8 mouse cellular contexts compared by ENCODE assay signal in the genomic region with DNA sequence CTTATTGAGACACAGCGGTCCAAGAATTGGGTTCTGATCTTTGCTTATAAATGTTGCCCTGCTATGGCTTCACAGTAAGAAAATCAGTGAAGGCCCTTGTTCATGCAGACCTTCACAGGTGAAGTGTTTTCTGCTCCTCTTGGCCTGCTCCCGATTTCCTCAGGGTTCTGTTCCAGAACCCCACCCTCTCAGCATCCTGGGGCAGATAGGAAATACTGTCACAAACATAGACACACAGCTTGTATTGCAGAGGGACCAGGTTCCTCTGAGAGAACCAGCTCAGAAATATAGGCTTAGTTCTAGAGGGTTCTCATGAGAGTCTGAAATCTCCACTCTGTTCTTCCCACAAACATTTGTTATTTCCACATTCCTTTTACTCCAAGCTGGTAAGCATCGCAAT. TPM values are rescaled to one million over a fixed set of nuclear protein-coding genes. Genes with fewer than 3 reads are reported as not detected.
DNase-seq lines count a peak whose midpoint lies in the region; ATAC-seq and TF ChIP-seq lines count a peak whose summit lies in the region.
"Had no signal": no experiment of that assay in that cellular context is flagged by ENCODE, and none has a peak within 500 bp of the region (broad histone marks: within the 10 kb centered on the region; RNA-seq: fewer than 3 reads in every experiment).

No protein-coding gene starts in this region.

- no peak overlapping the region for H3K9ac ChIP-seq in kidney, embryonic 14.5 days (ENCODE audit: low read depth, low read length)
- no peak overlapping the region for H3K9ac ChIP-seq in neural tube, embryonic 13.5 days
- H3K9ac ChIP-seq in intestine, postnatal 0 days (ENCODE audit: low read depth, low read length), result no peak overlapping the region
- H3K9ac ChIP-seq: midbrain, embryonic 15.5 days had no signal

- no peak overlapping the region for H3K4me2 ChIP-seq in kidney, embryonic 14.5 days (replicated peaks; ENCODE audit: low read depth, low read length)
- no peak overlapping the region for H3K4me2 ChIP-seq in neural tube, embryonic 13.5 days
- H3K4me2 ChIP-seq in intestine, postnatal 0 days (replicated peaks; ENCODE audit: low read depth), result no peak overlapping the region
- H3K4me2 ChIP-seq: midbrain, embryonic 15.5 days had no signal

- no peak overlapping the region for H3K4me3 ChIP-seq in kidney, embryonic 14.5 days (ENCODE audit: low read length)
- no peak overlapping the region for H3K4me3 ChIP-seq in neural tube, embryonic 13.5 days
- H3K4me3 ChIP-seq in intestine, postnatal 0 days (ENCODE audit: low read depth, low read length), result no peak overlapping the region
- H3K4me3 ChIP-seq: midbrain, embryonic 15.5 days had no signal

- peak overlapping the region; percentile 19; the same call in 1 of the 2 replicates for H3K27ac ChIP-seq in kidney, embryonic 14.5 days (ENCODE audit: low read depth, low read length)
- peak overlapping the region; percentile 4; the same call in 1 of the 2 replicates for H3K27ac ChIP-seq in neural tube, embryonic 13.5 days (replicated peaks)
- H3K27ac ChIP-seq in intestine, postnatal 0 days (ENCODE audit: low read depth, low read length), result peak overlapping the region; percentile 54
- H3K27ac ChIP-seq: midbrain, embryonic 15.5 days had no signal

- no peaks in the 10 kb centered on the region for H3K9me3 ChIP-seq in kidney, embryonic 14.5 days (ENCODE audit: control insufficient read depth, low read length)
- no peaks in the 10 kb centered on the region for H3K9me3 ChIP-seq in neural tube, embryonic 13.5 days
- H3K9me3 ChIP-seq in intestine, postnatal 0 days (ENCODE audit: control insufficient read depth), result no peaks in the 10 kb centered on the region
- H3K9me3 ChIP-seq: midbrain, embryonic 15.5 days had no signal

- TF ChIP-seq CTCF in intestine, postnatal 0 days (IDR thresholded peaks at IDR 0.05; ENCODE audit: low read depth), result no peak

- H3K36me3 ChIP-seq in kidney, embryonic 14.5 days (ENCODE audit: control insufficient read depth, insufficient read depth, low read length), result no peaks in the 10 kb centered on the region
- no peaks in the 10 kb centered on the region for H3K36me3 ChIP-seq in neural tube, embryonic 13.5 days
- H3K36me3 ChIP-seq in intestine, postnatal 0 days (ENCODE audit: control insufficient read depth, insufficient read depth), result 0 out of 2 replicates have a peak, but pooled peaks cover 4% of the 10 kb centered on the region
- H3K36me3 ChIP-seq: midbrain, embryonic 15.5 days had no signal

- no peak for ATAC-seq in kidney, embryonic 14.5 days (ENCODE audit: low FRiP score, low TSS enrichment)
- no peak for ATAC-seq in neural tube, embryonic 13.5 days (ENCODE audit: low read depth)
- ATAC-seq in intestine, postnatal 0 days, result no peak
- ATAC-seq: midbrain, embryonic 15.5 days had no signal

- no peak for DNase-seq in kidney, adult 18-20 months
- no peak for DNase-seq in neural tube, embryonic 10.5 days (ENCODE audit: extremely low spot score, low spot score)
- no peak for DNase-seq in right cerebral cortex, postnatal 10 days (ENCODE audit: low spot score in 2 of 2)
- DNase-seq in cerebellum, postnatal 36 days, result no peak

- 86% methylated on average over 3 of the region's 3 CpGs for WGBS in kidney, embryonic 14.5 days
- WGBS in neural tube, embryonic 13.5 days, result 88% methylated on average over 3 of the region's 3 CpGs
- 78% methylated on average over 3 of the region's 3 CpGs for WGBS in intestine, postnatal 0 days

- H3K4me1 ChIP-seq in kidney, embryonic 14.5 days (ENCODE audit: control insufficient read depth, insufficient read depth, low read length), result peaks cover 14% of the 10 kb centered on the region
- H3K4me1 ChIP-seq in neural tube, embryonic 13.5 days (replicated peaks), result peaks cover 57% of the 10 kb centered on the region
- no peaks in the 10 kb centered on the region for H3K4me1 ChIP-seq in intestine, postnatal 0 days (replicated peaks; ENCODE audit: control insufficient read depth, insufficient read depth, low read length)

- no peaks in the 10 kb centered on the region for H3K27me3 ChIP-seq in kidney, embryonic 14.5 days (ENCODE audit: control insufficient read depth, insufficient read depth, low read length)
- H3K27me3 ChIP-seq in neural tube, embryonic 13.5 days, result no peaks in the 10 kb centered on the region
- H3K27me3 ChIP-seq in intestine, postnatal 0 days (replicated peaks; ENCODE audit: control insufficient read depth, insufficient read depth, low read length), result no peaks in the 10 kb centered on the region
- H3K27me3 ChIP-seq: midbrain, embryonic 15.5 days had no signal

RNA-seq across cellular contexts. Expression of a gene that starts 14.3 kb away (rescaled TPM):
- 11.2 and 16.6 TPM in 2 replicates for polyA plus RNA-seq in kidney, embryonic 14.5 days (2014; fragmentation: Nextera tagmentation; extraction: Ambion mirVana)
- polyA plus RNA-seq in neural tube, embryonic 13.5 days (2015; fragmentation: Nextera tagmentation; extraction: Ambion mirVana), result 13.5 and 15.5 TPM in 2 replicates
- polyA plus RNA-seq in intestine, postnatal 0 days (2015; fragmentation: Nextera tagmentation; extraction: Ambion mirVana), result 6.1 and 6.3 TPM in 2 replicates

Comparison
In these comparisons a context has a peak if more than half of its experiments do, and no peak if none do; other contexts are left out.
1. H3K27ac ChIP-seq: peak in every context shown above with its lines; median percentile 54 in intestine, postnatal 0 days; 19 in kidney, embryonic 14.5 days; 4 in neural tube, embryonic 13.5 days.